Mouse (Mus musculus): ENCODE measurements around the gene Gm17584. TPM values are rescaled to one million over a fixed set of nuclear protein-coding genes. Genes with fewer than 3 reads are reported as not detected.
"Not testable (repeated sequence)": the region's sequence is repeated elsewhere in the genome, so short reads cannot be mapped to it uniquely, and the experiment has no call there.

Gm17584 gene
- total RNA-seq (2015) = not detected in 2 replicates
- not detected in 2 replicates for total RNA-seq (2017)

- ATAC-seq (replicated peaks; ENCODE audit: poor library complexity) = not testable (repeated sequence)
These were observed at the start of gene Gm17584 for GRCm38 (mm10) chrX:124500263-124500662. TSS of gene Gm17584 (plus strand) at chrX:124500563.

Other genes with a start within 250 kb of the Gm17584 start
- gene Gm17469, start 129.3 kb downstream of the Gm17584 start, total RNA-seq (2015) = not detected in 2 replicates
- not detected in 2 replicates for gene Gm17469, start 129.3 kb downstream of the Gm17584 start, total RNA-seq (2017)